Mouse (Mus musculus) hindbrain, embryonic 15.5 days (tissue): ENCODE measurements around the gene Kif26b. TPM values are rescaled to one million over a fixed set of nuclear protein-coding genes. Genes with fewer than 3 reads are reported as not detected.

ENCODE experiments used
- ATAC-seq: fragments of 200-750 bp; cut with Nextera tagmentation; 2 replicates; pipeline ENCODE4 v1.8.0; 2017; ENCODE audit warnings: low read depth, moderate number of reproducible peaks, moderate TSS enrichment; ENCODE audit not compliant: low FRiP score
- H3K27ac ChIP-seq: fragments of 300-500 bp; sonication (generic); replicated peaks from 2 replicates; pipeline ENCODE4 v1.5.1; 2015; ENCODE audit warnings: mild to moderate bottlenecking, inconsistent platforms
- H3K27me3 ChIP-seq: fragments of 300-500 bp; sonication (generic); 2 replicates; pipeline ENCODE4 v1.6.1; 2015; ENCODE audit warnings: control low read depth, inconsistent platforms
- H3K36me3 ChIP-seq: fragments of 300-500 bp; sonication (generic); 2 replicates; pipeline ENCODE4 v1.6.1; 2015; ENCODE audit warnings: control low read depth, inconsistent platforms
- H3K4me1 ChIP-seq: fragments of 300-500 bp; sonication (generic); replicated peaks from 2 replicates; pipeline ENCODE4 v1.6.1; 2015; ENCODE audit warnings: control low read depth, inconsistent platforms
- H3K4me2 ChIP-seq: fragments of 300-500 bp; sonication (generic); 2 replicates; pipeline ENCODE4 v1.6.1; 2015; ENCODE audit warnings: moderate library complexity, mild to moderate bottlenecking, inconsistent platforms
- H3K4me3 ChIP-seq: fragments of 300-500 bp; sonication (generic); 2 replicates; pipeline ENCODE4 v1.5.1; 2015; ENCODE audit warnings: mild to moderate bottlenecking, inconsistent platforms
- H3K9ac ChIP-seq: fragments of 300-500 bp; sonication (generic); 2 replicates; pipeline ENCODE4 v1.6.1; 2015; ENCODE audit warnings: inconsistent platforms
- H3K9me3 ChIP-seq: fragments of 300-500 bp; sonication (generic); 2 replicates; pipeline ENCODE4 v1.6.1; 2016; ENCODE audit warnings: control low read depth, inconsistent platforms
- WGBS: fragments of 180-500 bp; shearing (Covaris S2); methylation state at CpG from one replicate; pipeline ENCODE4 v1.1.7; 2015; 5-methylcytosine and 5-hydroxymethylcytosine counted together
- polyA plus RNA-seq: library from polyadenylated mRNA; unstranded; fragments of >200 nt; fragmentation: Nextera tagmentation; extraction: Ambion mirVana; gene quantifications from 2 replicates; pipeline ENCODE4 v1.2.1, GENCODE M21; 2015

Gene Kif26b
- polyA plus RNA-seq, 1 experiment from 2014 or later = 10.8 TPM

- no peak overlapping the region for H3K27ac ChIP-seq
- no peak overlapping the region for H3K4me2 ChIP-seq
- no peaks in the 10 kb centered on the region for H3K9me3 ChIP-seq
- H3K36me3 ChIP-seq = no peaks in the 10 kb centered on the region
- peaks cover 38% of the 10 kb centered on the region for H3K4me1 ChIP-seq
- H3K27me3 ChIP-seq = no peaks in the 10 kb centered on the region
- H3K9ac ChIP-seq = no peak overlapping the region
- WGBS = 80% methylated on average over 15 of the region's 15 CpGs
- no peak for ATAC-seq
- H3K4me3 ChIP-seq = no peak overlapping the region
These were observed 82.6 kb downstream of the Kif26b start for GRCm38 (mm10) chr1:178611512-178611911.

GRCm38 (mm10) chr1:178621301-178621700 is 92.4 kb downstream of the Kif26b start:
- Histone ChIP-seq H3K4me2 (no peak overlapping the region), H3K36me3 (no peaks in the 10 kb centered on the region), H3K4me3 (no peak overlapping the region), H3K4me1 (peaks cover 10% of the 10 kb centered on the region; the same call in 1 of the 2 replicates), H3K9me3 (no peaks in the 10 kb centered on the region), H3K9ac (no peak overlapping the region), H3K27ac (no peak overlapping the region), H3K27me3 (no peaks in the 10 kb centered on the region)
- 89% methylated on average over 2 of the region's 2 CpGs for WGBS
- ATAC-seq = no peak

- Histone ChIP-seq H3K4me1 (peaks cover 24% of the 10 kb centered on the region), H3K36me3 (no peaks in the 10 kb centered on the region), H3K9me3 (no peaks in the 10 kb centered on the region), H3K27me3 (no peaks in the 10 kb centered on the region), H3K4me3 (no peak overlapping the region), H3K9ac (no peak overlapping the region), H3K4me2 (no peak overlapping the region), H3K27ac (peak overlapping the region; percentile 4; the same call in 1 of the 2 replicates)
- 63% methylated on average over 9 of the region's 9 CpGs for WGBS
- no peak for ATAC-seq
These were observed 95.0 kb downstream of the Kif26b start for GRCm38 (mm10) chr1:178623889-178624288.

GRCm38 (mm10) chr1:178626961-178627381 is 98.0 kb downstream of the Kif26b start:
- Histone ChIP-seq H3K9ac (no peak overlapping the region), H3K4me1 (peaks cover 24% of the 10 kb centered on the region), H3K36me3 (no peaks in the 10 kb centered on the region), H3K9me3 (no peaks in the 10 kb centered on the region), H3K27me3 (no peaks in the 10 kb centered on the region), H3K27ac (peak overlapping the region; percentile 43), H3K4me3 (no peak overlapping the region), H3K4me2 (no peak overlapping the region)
- 26% methylated on average over 6 of the region's 6 CpGs for WGBS
- ATAC-seq = peak; percentile 67

- ATAC-seq = no peak
- 84% methylated on average over 5 of the region's 5 CpGs for WGBS
- no peak overlapping the region for H3K9ac ChIP-seq
- H3K36me3 ChIP-seq = no peaks in the 10 kb centered on the region
- no peaks in the 10 kb centered on the region for H3K9me3 ChIP-seq
- H3K4me3 ChIP-seq = no peak overlapping the region
- no peaks in the 10 kb centered on the region for H3K27me3 ChIP-seq
- H3K27ac ChIP-seq = no peak overlapping the region
- peaks cover 27% of the 10 kb centered on the region for H3K4me1 ChIP-seq
- no peak overlapping the region for H3K4me2 ChIP-seq
These were observed 101.1 kb downstream of the Kif26b start for GRCm38 (mm10) chr1:178630042-178630441.

- no peak overlapping the region for H3K4me3 ChIP-seq
- no peak for ATAC-seq
- H3K9ac ChIP-seq = no peak overlapping the region
- no peak overlapping the region for H3K4me2 ChIP-seq
- WGBS = 59% methylated on average over 7 of the region's 7 CpGs
- no peaks in the 10 kb centered on the region for H3K9me3 ChIP-seq
- peaks cover 32% of the 10 kb centered on the region for H3K4me1 ChIP-seq
- H3K27me3 ChIP-seq = no peaks in the 10 kb centered on the region
- H3K36me3 ChIP-seq = no peaks in the 10 kb centered on the region
- H3K27ac ChIP-seq = no peak overlapping the region
These were observed 102.9 kb downstream of the Kif26b start for GRCm38 (mm10) chr1:178631863-178632262.

GRCm38 (mm10) chr1:178634359-178635085 is 105.6 kb downstream of the Kif26b start:
- Histone ChIP-seq H3K4me2 (peak overlapping the region; percentile 36), H3K36me3 (no peaks in the 10 kb centered on the region), H3K27me3 (no peaks in the 10 kb centered on the region), H3K4me1 (peaks cover 36% of the 10 kb centered on the region), H3K27ac (peak overlapping the region; percentile 72), H3K4me3 (no peak overlapping the region; the same call in 1 of the 2 replicates), H3K9me3 (no peaks in the 10 kb centered on the region), H3K9ac (no peak overlapping the region)
- peak; percentile 7; the same call in 1 of the 2 replicates for ATAC-seq
- 49% methylated on average over 19 of the region's 19 CpGs for WGBS

GRCm38 (mm10) chr1:178635470-178635869 is 106.5 kb downstream of the Kif26b start:
- Histone ChIP-seq H3K27ac (peak overlapping the region; percentile 72; the same call in 1 of the 2 replicates), H3K4me3 (no peak overlapping the region), H3K27me3 (no peaks in the 10 kb centered on the region), H3K9me3 (no peaks in the 10 kb centered on the region), H3K4me1 (peaks cover 44% of the 10 kb centered on the region), H3K4me2 (no peak overlapping the region), H3K36me3 (no peaks in the 10 kb centered on the region), H3K9ac (no peak overlapping the region)
- WGBS = 56% methylated on average over 4 of the region's 4 CpGs
- ATAC-seq = no peak

- Histone ChIP-seq H3K9me3 (no peaks in the 10 kb centered on the region), H3K27ac (no peak overlapping the region), H3K9ac (no peak overlapping the region), H3K36me3 (no peaks in the 10 kb centered on the region), H3K27me3 (no peaks in the 10 kb centered on the region), H3K4me3 (no peak overlapping the region), H3K4me2 (no peak overlapping the region), H3K4me1 (peaks cover 46% of the 10 kb centered on the region)
- no peak for ATAC-seq
- WGBS = 89% methylated on average over 7 of the region's 7 CpGs
These were observed 108.4 kb downstream of the Kif26b start for GRCm38 (mm10) chr1:178637293-178637692.

GRCm38 (mm10) chr1:178639951-178640350 is 111.0 kb downstream of the Kif26b start:
- H3K27me3 ChIP-seq = no peaks in the 10 kb centered on the region
- H3K9me3 ChIP-seq = no peaks in the 10 kb centered on the region
- ATAC-seq = no peak
- no peaks in the 10 kb centered on the region for H3K36me3 ChIP-seq
- 69% methylated on average over 6 of the region's 6 CpGs for WGBS
- H3K4me2 ChIP-seq = no peak overlapping the region
- H3K27ac ChIP-seq = no peak overlapping the region
- peaks cover 34% of the 10 kb centered on the region for H3K4me1 ChIP-seq
- H3K4me3 ChIP-seq = no peak overlapping the region
- H3K9ac ChIP-seq = no peak overlapping the region

- no peak overlapping the region for H3K9ac ChIP-seq
- ATAC-seq = no peak
- no peaks in the 10 kb centered on the region for H3K36me3 ChIP-seq
- no peak overlapping the region for H3K4me3 ChIP-seq
- H3K27me3 ChIP-seq = no peaks in the 10 kb centered on the region
- H3K9me3 ChIP-seq = no peaks in the 10 kb centered on the region
- WGBS = 70% methylated on average over 11 of the region's 11 CpGs
- no peak overlapping the region for H3K4me2 ChIP-seq
- no peak overlapping the region for H3K27ac ChIP-seq
- H3K4me1 ChIP-seq = peaks cover 28% of the 10 kb centered on the region
These were observed 112.0 kb downstream of the Kif26b start for GRCm38 (mm10) chr1:178640719-178641455.

GRCm38 (mm10) chr1:178641788-178642187 is 112.9 kb downstream of the Kif26b start:
- WGBS = 77% methylated on average over 2 of the region's 2 CpGs
- ATAC-seq = no peak
- no peak overlapping the region for H3K4me3 ChIP-seq
- no peaks in the 10 kb centered on the region for H3K27me3 ChIP-seq
- H3K4me1 ChIP-seq = peaks cover 23% of the 10 kb centered on the region
- H3K36me3 ChIP-seq = no peaks in the 10 kb centered on the region
- H3K4me2 ChIP-seq = no peak overlapping the region
- H3K9me3 ChIP-seq = no peaks in the 10 kb centered on the region
- no peak overlapping the region for H3K9ac ChIP-seq
- no peak overlapping the region for H3K27ac ChIP-seq
